Mouse (Mus musculus): ENCODE data around the gene Lrtm1. TPM values are rescaled to one million over a fixed set of nuclear protein-coding genes. Genes with fewer than 3 reads are reported as not detected.

Gene Lrtm1
- polyA plus RNA-seq, 1 experiment = under 0.01 TPM

DNA sequence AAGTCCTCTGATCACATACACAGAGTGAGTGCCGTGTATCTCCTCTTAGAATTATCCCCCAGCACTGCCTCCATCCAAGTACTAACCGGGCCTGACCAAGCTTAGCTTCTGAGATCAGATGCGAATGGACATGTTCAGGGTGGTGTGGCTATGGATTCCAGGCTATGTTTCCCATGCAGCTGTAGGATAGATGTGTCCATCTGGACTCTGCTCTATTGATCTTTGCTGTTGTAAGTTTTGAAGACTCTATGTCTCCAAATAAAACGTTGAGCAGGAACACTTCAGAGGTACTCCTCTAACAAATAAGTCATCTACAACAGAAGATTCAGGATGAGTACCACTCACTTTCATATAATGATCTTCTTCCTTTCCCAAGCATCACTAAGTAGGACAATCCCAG is 8.4 kb upstream of the Lrtm1 start:
- no peak overlapping the region for H3K4me3 ChIP-seq (replicated peaks)
- TF ChIP-seq GATA1 (IDR thresholded peaks at IDR 0.05; ENCODE audit: low read length) = no peak
- TF ChIP-seq TAL1 (IDR thresholded peaks at IDR 0.05; ENCODE audit: low read length) = no peak
- no peaks in the 10 kb centered on the region for H3K27me3 ChIP-seq (ENCODE audit: control insufficient read depth)
- H3K36me3 ChIP-seq (ENCODE audit: control insufficient read depth) = no peaks in the 10 kb centered on the region
- no peaks in the 10 kb centered on the region for H3K9me3 ChIP-seq (ENCODE audit: control insufficient read depth, low read length)
- no peaks in the 10 kb centered on the region for H3K4me1 ChIP-seq (ENCODE audit: control insufficient read depth)

DNA sequence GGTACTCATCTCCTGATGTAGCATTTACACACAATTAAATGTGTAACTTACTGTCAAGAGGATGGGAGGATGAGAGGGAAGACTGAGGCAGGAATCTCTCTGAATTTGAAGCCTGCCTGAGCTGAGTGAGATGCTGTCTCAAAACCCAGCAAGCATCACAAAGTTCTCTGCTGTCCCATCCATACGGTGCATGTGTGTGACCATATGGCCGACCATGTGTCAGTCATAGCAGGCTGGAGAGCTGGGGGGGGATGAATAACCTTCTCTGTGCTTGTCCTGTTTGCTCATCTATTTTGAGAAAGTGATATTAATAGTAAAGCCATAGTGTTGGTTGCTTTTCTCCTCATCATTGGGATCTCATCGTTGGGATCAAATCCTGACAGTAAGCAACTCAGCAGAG is 4.8 kb upstream of the Lrtm1 start:
- TF ChIP-seq GATA1 (IDR thresholded peaks at IDR 0.05; ENCODE audit: low read length) (no peak), TAL1 (IDR thresholded peaks at IDR 0.05; ENCODE audit: low read length) (no peak)
- no peaks in the 10 kb centered on the region for H3K4me1 ChIP-seq (ENCODE audit: control insufficient read depth)
- H3K9me3 ChIP-seq (ENCODE audit: control insufficient read depth, low read length) = no peaks in the 10 kb centered on the region
- no peaks in the 10 kb centered on the region for H3K27me3 ChIP-seq (ENCODE audit: control insufficient read depth)
- no peaks in the 10 kb centered on the region for H3K36me3 ChIP-seq (ENCODE audit: control insufficient read depth)
- H3K4me3 ChIP-seq (replicated peaks) = no peak overlapping the region

DNA sequence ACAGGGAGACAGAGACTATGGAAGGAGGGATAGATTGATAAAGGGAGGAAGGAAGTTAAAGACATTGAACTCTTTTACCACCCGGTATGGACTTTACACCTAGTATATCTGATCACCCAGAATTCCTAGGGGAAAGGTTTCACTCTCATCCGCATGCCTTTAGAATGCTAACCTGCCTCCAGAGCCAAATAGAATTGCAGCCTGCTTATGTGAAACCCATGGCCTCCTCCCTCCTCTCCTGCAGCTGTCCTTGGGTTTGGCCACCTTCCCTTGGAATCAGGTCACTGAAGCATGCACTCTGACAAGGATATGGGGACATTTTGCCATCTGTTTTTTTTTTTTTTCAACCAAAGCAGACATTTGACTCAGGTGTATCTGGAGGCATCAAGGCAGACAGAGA is 3.3 kb upstream of the Lrtm1 start:
- H3K9me3 ChIP-seq (ENCODE audit: control insufficient read depth, low read length) = no peaks in the 10 kb centered on the region
- no peak overlapping the region for H3K4me3 ChIP-seq (replicated peaks)
- TF ChIP-seq TAL1 (IDR thresholded peaks at IDR 0.05; ENCODE audit: low read length) = no peak
- no peak for TF ChIP-seq GATA1 (IDR thresholded peaks at IDR 0.05; ENCODE audit: low read length)
- no peaks in the 10 kb centered on the region for H3K4me1 ChIP-seq (ENCODE audit: control insufficient read depth)
- no peaks in the 10 kb centered on the region for H3K36me3 ChIP-seq (ENCODE audit: control insufficient read depth)
- H3K27me3 ChIP-seq (ENCODE audit: control insufficient read depth) = no peaks in the 10 kb centered on the region

DNA sequence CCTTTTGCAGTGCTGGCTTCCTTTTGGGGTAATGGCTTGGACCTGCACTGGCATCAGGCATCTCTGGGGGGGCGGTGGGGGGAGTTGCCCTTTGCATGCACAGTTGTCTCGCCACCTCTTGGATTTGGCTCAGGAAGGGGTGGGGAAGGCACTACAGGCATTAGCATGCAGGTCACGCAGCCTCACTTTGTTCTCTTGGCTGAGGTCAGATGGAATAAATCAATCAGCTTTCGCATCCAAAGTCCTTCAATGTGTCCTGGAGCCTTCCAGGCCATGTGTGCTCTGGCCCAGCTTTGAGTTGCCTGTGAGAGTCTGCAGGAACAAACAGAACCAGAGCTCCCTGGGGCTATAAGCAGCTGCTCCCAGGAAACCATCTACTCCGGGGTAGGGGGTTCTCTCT is 2.1 kb upstream of the Lrtm1 start:
- TF ChIP-seq TAL1 (IDR thresholded peaks at IDR 0.05; ENCODE audit: low read length) (no peak), GATA1 (IDR thresholded peaks at IDR 0.05; ENCODE audit: low read length) (no peak)
- no peaks in the 10 kb centered on the region for H3K27me3 ChIP-seq (ENCODE audit: control insufficient read depth)
- no peaks in the 10 kb centered on the region for H3K36me3 ChIP-seq (ENCODE audit: control insufficient read depth)
- no peaks in the 10 kb centered on the region for H3K4me1 ChIP-seq (ENCODE audit: control insufficient read depth)
- no peak overlapping the region for H3K4me3 ChIP-seq (replicated peaks)
- no peaks in the 10 kb centered on the region for H3K9me3 ChIP-seq (ENCODE audit: control insufficient read depth, low read length)

DNA sequence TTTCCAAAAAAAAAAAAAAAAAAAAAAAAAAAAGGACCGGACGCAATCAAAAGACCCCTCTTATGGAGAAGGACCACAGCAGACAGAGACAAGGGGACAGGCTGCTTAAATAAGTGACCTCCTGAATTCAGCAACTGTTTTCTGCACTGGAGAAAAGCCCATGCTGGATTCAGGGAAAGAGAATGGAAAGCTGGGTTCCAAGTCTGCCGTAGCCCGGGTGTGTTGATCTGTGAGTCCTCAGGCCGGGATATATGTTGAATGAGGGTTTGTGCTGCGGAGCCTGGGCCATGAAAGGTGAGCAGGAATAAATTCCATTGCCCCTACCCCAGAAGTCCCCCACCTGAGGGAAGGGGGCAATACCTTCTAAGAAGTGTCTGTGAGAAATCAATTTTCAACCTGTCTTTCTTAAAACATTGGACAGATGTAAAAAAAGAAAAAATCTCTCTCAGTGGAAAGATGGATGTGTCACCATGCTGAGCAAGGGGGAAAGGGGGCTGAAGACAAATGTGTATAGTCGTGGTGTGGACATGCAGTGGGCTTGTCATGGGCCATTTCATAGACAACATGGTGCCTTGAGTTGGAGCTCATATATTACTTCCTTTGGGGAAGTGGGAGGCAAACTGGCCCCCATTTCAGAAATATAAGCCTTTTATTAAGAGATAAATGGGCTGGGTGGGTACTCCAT is 450 bp downstream of the Lrtm1 start:
- TF ChIP-seq GATA1 (IDR thresholded peaks at IDR 0.05; ENCODE audit: low read length) (no peak), TAL1 (IDR thresholded peaks at IDR 0.05; ENCODE audit: low read length) (no peak)
- Histone ChIP-seq H3K27me3 (ENCODE audit: control insufficient read depth) (no peaks in the 10 kb centered on the region), H3K4me1 (ENCODE audit: control insufficient read depth) (no peaks in the 10 kb centered on the region), H3K36me3 (ENCODE audit: control insufficient read depth) (no peaks in the 10 kb centered on the region), H3K4me3 (replicated peaks) (no peak overlapping the region), H3K9me3 (ENCODE audit: control insufficient read depth, low read length) (no peaks in the 10 kb centered on the region)

DNA sequence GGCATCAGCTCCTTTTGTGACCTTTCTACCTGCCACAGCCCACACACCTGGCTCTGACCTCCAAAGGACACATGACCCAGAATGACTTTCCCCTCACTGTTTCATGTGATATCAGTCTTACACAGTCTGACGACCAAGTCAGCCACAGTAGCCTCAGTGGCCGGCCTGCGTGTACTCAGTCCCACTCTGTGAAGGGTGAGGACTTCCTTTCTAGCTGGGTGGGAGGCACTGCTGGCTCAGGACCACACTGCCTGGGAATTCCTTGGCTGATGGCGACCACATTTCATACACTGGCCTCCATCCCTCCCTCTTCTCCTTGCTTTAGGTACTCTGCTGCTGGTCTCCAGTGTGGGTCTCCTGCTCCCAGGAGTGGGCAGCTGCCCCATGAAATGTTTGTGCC is 3.3 kb downstream of the Lrtm1 start:
- no peak for TF ChIP-seq GATA1 (IDR thresholded peaks at IDR 0.05; ENCODE audit: low read length)
- no peak for TF ChIP-seq TAL1 (IDR thresholded peaks at IDR 0.05; ENCODE audit: low read length)
- H3K9me3 ChIP-seq (ENCODE audit: control insufficient read depth, low read length) = no peaks in the 10 kb centered on the region
- no peaks in the 10 kb centered on the region for H3K4me1 ChIP-seq (ENCODE audit: control insufficient read depth)
- no peaks in the 10 kb centered on the region for H3K27me3 ChIP-seq (ENCODE audit: control insufficient read depth)
- H3K4me3 ChIP-seq (replicated peaks) = no peak overlapping the region
- no peaks in the 10 kb centered on the region for H3K36me3 ChIP-seq (ENCODE audit: control insufficient read depth)

DNA sequence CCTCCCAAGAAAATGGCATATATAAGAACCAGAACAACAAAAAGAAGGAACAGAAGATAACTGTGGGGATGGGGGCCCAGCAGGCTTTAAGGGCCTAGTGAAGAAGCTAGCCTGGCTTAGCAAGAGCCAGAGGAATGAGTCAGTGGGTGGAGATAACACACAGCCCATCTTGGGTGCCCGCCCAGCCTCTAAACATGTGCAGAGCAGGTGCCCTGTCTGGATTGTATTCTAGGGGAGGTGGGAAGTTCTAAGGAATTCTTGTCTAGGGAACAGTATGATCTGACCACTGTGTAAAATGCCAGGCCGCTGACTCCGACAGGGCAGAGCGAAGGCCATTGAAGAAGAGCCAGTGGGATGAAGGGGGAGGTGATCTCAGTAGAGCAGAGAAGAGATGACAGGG is 5.2 kb downstream of the Lrtm1 start:
- Histone ChIP-seq H3K36me3 (ENCODE audit: control insufficient read depth) (no peaks in the 10 kb centered on the region), H3K27me3 (ENCODE audit: control insufficient read depth) (no peaks in the 10 kb centered on the region), H3K4me3 (replicated peaks) (no peak overlapping the region), H3K4me1 (ENCODE audit: control insufficient read depth) (no peaks in the 10 kb centered on the region), H3K9me3 (ENCODE audit: control insufficient read depth, low read length) (no peaks in the 10 kb centered on the region)
- TF ChIP-seq TAL1 (IDR thresholded peaks at IDR 0.05; ENCODE audit: low read length) (no peak), GATA1 (IDR thresholded peaks at IDR 0.05; ENCODE audit: low read length) (no peak)

DNA sequence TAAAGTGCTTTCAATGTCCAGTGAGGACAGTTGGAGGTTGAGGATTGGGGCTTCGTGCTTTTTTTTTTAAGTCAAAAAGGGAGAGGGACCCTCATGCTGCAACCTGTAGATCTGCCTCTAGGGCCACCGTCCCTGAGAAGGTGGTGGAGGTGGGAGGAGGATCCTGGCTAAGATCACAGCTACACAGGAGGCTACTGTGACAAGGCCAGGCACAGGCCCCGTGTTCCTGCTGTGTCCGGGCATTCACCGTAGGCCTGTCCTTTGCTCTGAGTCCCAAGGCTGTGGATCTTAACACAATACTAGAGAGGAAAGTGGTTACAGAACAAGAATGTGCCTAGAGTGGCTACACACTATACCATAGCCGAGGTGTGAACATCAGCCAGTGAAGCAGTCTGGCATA is 7.3 kb downstream of the Lrtm1 start:
- Histone ChIP-seq H3K4me3 (replicated peaks) (no peak overlapping the region), H3K27me3 (ENCODE audit: control insufficient read depth) (no peaks in the 10 kb centered on the region), H3K4me1 (ENCODE audit: control insufficient read depth) (no peaks in the 10 kb centered on the region), H3K36me3 (ENCODE audit: control insufficient read depth) (no peaks in the 10 kb centered on the region), H3K9me3 (ENCODE audit: control insufficient read depth, low read length) (no peaks in the 10 kb centered on the region)
- TF ChIP-seq GATA1 (IDR thresholded peaks at IDR 0.05; ENCODE audit: low read length) = no peak
- TF ChIP-seq TAL1 (IDR thresholded peaks at IDR 0.05; ENCODE audit: low read length) = no peak

DNA sequence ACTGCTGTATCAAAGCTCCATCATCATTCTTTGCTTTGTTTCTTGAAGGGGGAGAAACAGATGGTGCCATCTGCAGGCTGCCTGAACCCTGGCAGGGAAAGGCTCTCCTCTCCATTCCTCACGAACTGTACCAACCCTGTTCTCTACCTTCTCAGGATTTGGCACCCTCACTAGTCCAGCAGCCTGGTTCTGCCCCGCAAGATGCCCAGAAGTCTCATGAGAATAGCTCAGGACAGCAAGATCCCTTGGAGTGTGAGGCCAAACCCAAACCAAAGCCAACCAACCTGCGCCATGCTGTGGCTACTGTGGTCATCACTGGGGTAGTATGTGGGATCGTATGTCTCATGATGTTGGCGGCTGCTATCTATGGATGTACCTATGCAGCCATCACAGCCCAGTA is 9.3 kb downstream of the Lrtm1 start:
- Histone ChIP-seq H3K9me3 (ENCODE audit: control insufficient read depth, low read length) (no peaks in the 10 kb centered on the region), H3K4me1 (ENCODE audit: control insufficient read depth) (no peaks in the 10 kb centered on the region), H3K4me3 (replicated peaks) (no peak overlapping the region), H3K36me3 (ENCODE audit: control insufficient read depth) (no peaks in the 10 kb centered on the region), H3K27me3 (ENCODE audit: control insufficient read depth) (no peaks in the 10 kb centered on the region)
- no peak for TF ChIP-seq GATA1 (IDR thresholded peaks at IDR 0.05; ENCODE audit: low read length)

All from erythroblast, embryonic 14.5 days (primary cell).